Mouse (Mus musculus) neutrophil, adult 5-6 weeks (primary cell): ENCODE data around the gene Nlrc5. TPM values are rescaled to one million over a fixed set of nuclear protein-coding genes. Genes with fewer than 3 reads are reported as not detected.
"Not testable (repeated sequence)": the region's sequence is repeated elsewhere in the genome, so short reads cannot be mapped to it uniquely, and the experiment has no call there.

Experiments used
- ATAC-seq: fragments of 151-379, 151-347 bp; 2 replicates; pipeline ENCODE4 v1.8.0; 2017; ENCODE audit warnings: mild to moderate bottlenecking, moderate TSS enrichment; ENCODE audit not compliant: insufficient number of reproducible peaks, poor library complexity, low FRiP score, severe bottlenecking; ENCODE audit errors: extremely low read depth
- total RNA-seq: library from RNA; stranded (forward); fragments of 200-1000 nt; gene quantifications from 2 replicates; pipeline ENCODE4 v1.2.3, GENCODE M21; 2017

Nlrc5 gene
- total RNA-seq, 1 experiment from 2014 or later, result 64.4 TPM

GRCm38 (mm10) chr8:94452991-94453390 is 18.8 kb downstream of the Nlrc5 start:
- ATAC-seq, result not testable (repeated sequence)

- ATAC-seq, result no peak
Measured at GRCm38 (mm10) chr8:94453868-94454488, 19.8 kb downstream of the Nlrc5 start.

GRCm38 (mm10) chr8:94454905-94455304 is 20.7 kb downstream of the Nlrc5 start:
- no peak for ATAC-seq

- ATAC-seq, result no peak
Measured at GRCm38 (mm10) chr8:94456071-94456470, 21.9 kb downstream of the Nlrc5 start.

GRCm38 (mm10) chr8:94458567-94458966 is 24.4 kb downstream of the Nlrc5 start:
- no peak for ATAC-seq

GRCm38 (mm10) chr8:94469656-94470055 is 35.5 kb downstream of the Nlrc5 start:
- ATAC-seq, result no peak

- ATAC-seq, result no peak
Measured at GRCm38 (mm10) chr8:94470794-94471193, 36.6 kb downstream of the Nlrc5 start.

- no peak for ATAC-seq
Measured at GRCm38 (mm10) chr8:94471281-94471680, 37.1 kb downstream of the Nlrc5 start.

- ATAC-seq, result no peak
Measured at GRCm38 (mm10) chr8:94472741-94473140, 38.6 kb downstream of the Nlrc5 start.

- ATAC-seq, result no peak
Measured at GRCm38 (mm10) chr8:94473431-94473830, 39.3 kb downstream of the Nlrc5 start.

- ATAC-seq, result no peak
Measured at GRCm38 (mm10) chr8:94475786-94476185, 41.6 kb downstream of the Nlrc5 start.

- no peak for ATAC-seq
Measured at GRCm38 (mm10) chr8:94476846-94477245, 42.7 kb downstream of the Nlrc5 start.

- ATAC-seq, result no peak
Measured at GRCm38 (mm10) chr8:94482051-94482450, 47.9 kb downstream of the Nlrc5 start.

GRCm38 (mm10) chr8:94485288-94485687 is 51.1 kb downstream of the Nlrc5 start:
- ATAC-seq, result no peak

GRCm38 (mm10) chr8:94485882-94486281 is 51.7 kb downstream of the Nlrc5 start:
- no peak for ATAC-seq

GRCm38 (mm10) chr8:94488016-94488415 is 53.9 kb downstream of the Nlrc5 start:
- ATAC-seq, result no peak

GRCm38 (mm10) chr8:94489809-94490483 is 55.8 kb downstream of the Nlrc5 start:
- ATAC-seq, result no peak

- ATAC-seq, result peak; percentile 67
Measured at GRCm38 (mm10) chr8:94492021-94492681, 58.0 kb downstream of the Nlrc5 start.

- ATAC-seq, result no peak
Measured at GRCm38 (mm10) chr8:94493240-94493639, 59.1 kb downstream of the Nlrc5 start.
